Mouse (Mus musculus): ENCODE measurements at regions not wholly inside any gene's neighbourhood (a gene's known extent, or its start where the extent isn't known, plus 50 kb on each side); places are given as distances from the start of the nearest gene placed in this dataset.

DNA sequence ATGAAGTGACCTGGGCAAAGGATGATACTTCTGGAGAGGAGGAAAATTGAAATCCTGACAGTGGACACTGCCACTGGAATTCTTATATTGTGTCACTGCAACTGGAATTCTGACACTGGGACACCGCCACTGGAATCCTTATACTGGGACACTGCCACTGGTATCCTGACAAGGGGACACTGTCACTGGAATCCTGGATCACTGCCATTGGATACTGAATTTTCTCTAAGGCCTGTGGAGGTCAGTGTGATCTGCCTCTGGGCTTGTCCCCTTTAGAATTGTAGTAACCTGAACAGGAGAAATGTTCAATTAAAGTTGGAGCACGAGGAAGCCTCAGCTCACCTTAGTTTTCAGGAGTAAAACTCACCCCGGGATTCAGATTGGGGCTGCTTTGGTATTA, 205.0 kb downstream of the Gm5447 start:
- DNase-seq (ENCODE audit: low spot score) = no peak
- 72% methylated on average over 3 of the region's 3 CpGs for WGBS
- no peaks in the 10 kb centered on the region for H3K36me3 ChIP-seq (ENCODE audit: control insufficient read depth, insufficient read depth, low read length)
- H3K27ac ChIP-seq (ENCODE audit: low read depth, low read length) = no peak overlapping the region
- H3K9ac ChIP-seq (ENCODE audit: low read depth, low read length) = no peak overlapping the region
- no peak overlapping the region for H3K4me3 ChIP-seq (ENCODE audit: low read depth, low read length)
- H3K4me1 ChIP-seq (replicated peaks; ENCODE audit: control insufficient read depth, insufficient read depth, low read length) = no peaks in the 10 kb centered on the region; the same call in 1 of the 2 replicates
- ATAC-seq (replicated peaks; ENCODE audit: low FRiP score) = no peak
- H3K9me3 ChIP-seq (ENCODE audit: control insufficient read depth, low read length) = no peaks in the 10 kb centered on the region
- H3K4me2 ChIP-seq = no peak overlapping the region
- H3K27me3 ChIP-seq (replicated peaks; ENCODE audit: control insufficient read depth, insufficient read depth, low read length) = no peaks in the 10 kb centered on the region

DNA sequence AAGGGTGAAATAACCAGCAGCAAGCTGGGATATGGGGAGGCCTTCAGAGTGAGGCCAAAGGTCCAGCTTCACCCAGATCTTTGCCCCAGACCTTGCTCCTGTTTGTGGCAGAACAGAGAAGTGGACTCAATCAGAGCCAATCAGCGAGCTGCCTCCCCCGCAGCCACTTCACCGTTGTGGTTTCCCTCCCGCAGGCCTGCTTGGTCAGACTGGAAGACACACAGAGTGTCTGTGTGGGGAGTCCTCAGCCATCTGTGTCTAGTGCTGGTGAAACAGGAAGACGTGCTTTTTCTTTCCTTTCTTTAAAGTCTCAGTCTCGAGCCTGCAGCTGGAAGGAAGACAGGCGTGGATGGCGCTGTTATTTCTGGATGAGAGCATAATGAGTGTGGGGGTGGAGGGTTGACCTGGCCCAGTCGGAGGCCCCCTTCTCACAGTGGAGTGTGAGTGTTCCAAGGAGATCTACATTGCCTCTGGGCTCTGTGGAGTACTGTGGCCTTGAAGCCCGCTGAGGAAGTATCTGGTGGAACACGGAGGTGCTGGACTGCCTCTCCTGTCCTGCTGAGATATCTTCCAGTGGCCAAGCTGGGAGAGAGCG, 205.5 kb downstream of the Gm5447 start:
- Histone ChIP-seq H3K9me3 (ENCODE audit: control insufficient read depth, low read length) (no peaks in the 10 kb centered on the region), H3K27ac (ENCODE audit: low read depth, low read length) (peak overlapping the region; percentile 38; the same call in 1 of the 2 replicates), H3K4me3 (ENCODE audit: low read depth, low read length) (no peak overlapping the region), H3K4me2 (no peak overlapping the region), H3K4me1 (replicated peaks; ENCODE audit: control insufficient read depth, insufficient read depth, low read length) (no peaks in the 10 kb centered on the region; the same call in 1 of the 2 replicates), H3K27me3 (replicated peaks; ENCODE audit: control insufficient read depth, insufficient read depth, low read length) (no peaks in the 10 kb centered on the region), H3K36me3 (ENCODE audit: control insufficient read depth, insufficient read depth, low read length) (no peaks in the 10 kb centered on the region), H3K9ac (ENCODE audit: low read depth, low read length) (no peak overlapping the region)
- WGBS = 24% methylated on average over 12 of the region's 12 CpGs
- peak; percentile 35 for DNase-seq (ENCODE audit: low spot score)
- ATAC-seq (replicated peaks; ENCODE audit: low FRiP score) = peak; percentile 60

DNA sequence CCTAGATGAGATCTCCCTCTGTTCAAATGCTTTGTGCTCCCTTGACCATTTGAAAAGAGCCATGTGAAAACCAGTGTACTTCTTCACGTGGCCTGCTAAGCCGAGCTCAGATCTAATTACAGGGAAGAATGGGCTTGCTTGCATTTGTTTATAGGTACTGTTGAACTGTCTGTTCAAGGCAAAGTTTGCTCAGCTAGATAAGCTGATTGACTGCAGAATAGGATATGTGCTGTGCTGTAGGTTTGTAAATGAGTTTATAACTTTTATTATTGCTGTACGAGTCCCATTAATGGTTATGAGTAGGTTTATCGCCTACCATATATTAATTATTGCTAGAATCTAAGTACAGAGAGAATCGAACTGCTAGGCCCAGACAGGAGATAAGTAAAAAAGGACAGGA, 207.5 kb downstream of the Gm5447 start:
- H3K9ac ChIP-seq (ENCODE audit: low read depth, low read length) = no peak overlapping the region
- H3K4me3 ChIP-seq (ENCODE audit: low read depth, low read length) = no peak overlapping the region
- WGBS = 67% methylated on average over 5 of the region's 5 CpGs
- no peaks in the 10 kb centered on the region for H3K27me3 ChIP-seq (replicated peaks; ENCODE audit: control insufficient read depth, insufficient read depth, low read length)
- H3K9me3 ChIP-seq (ENCODE audit: control insufficient read depth, low read length) = no peaks in the 10 kb centered on the region
- H3K4me1 ChIP-seq (replicated peaks; ENCODE audit: control insufficient read depth, insufficient read depth, low read length) = no peaks in the 10 kb centered on the region; the same call in 1 of the 2 replicates
- no peaks in the 10 kb centered on the region for H3K36me3 ChIP-seq (ENCODE audit: control insufficient read depth, insufficient read depth, low read length)
- DNase-seq (ENCODE audit: low spot score) (no peak), ATAC-seq (replicated peaks; ENCODE audit: low FRiP score) (no peak)
- no peak overlapping the region for H3K4me2 ChIP-seq
- no peak overlapping the region for H3K27ac ChIP-seq (ENCODE audit: low read depth, low read length)

DNA sequence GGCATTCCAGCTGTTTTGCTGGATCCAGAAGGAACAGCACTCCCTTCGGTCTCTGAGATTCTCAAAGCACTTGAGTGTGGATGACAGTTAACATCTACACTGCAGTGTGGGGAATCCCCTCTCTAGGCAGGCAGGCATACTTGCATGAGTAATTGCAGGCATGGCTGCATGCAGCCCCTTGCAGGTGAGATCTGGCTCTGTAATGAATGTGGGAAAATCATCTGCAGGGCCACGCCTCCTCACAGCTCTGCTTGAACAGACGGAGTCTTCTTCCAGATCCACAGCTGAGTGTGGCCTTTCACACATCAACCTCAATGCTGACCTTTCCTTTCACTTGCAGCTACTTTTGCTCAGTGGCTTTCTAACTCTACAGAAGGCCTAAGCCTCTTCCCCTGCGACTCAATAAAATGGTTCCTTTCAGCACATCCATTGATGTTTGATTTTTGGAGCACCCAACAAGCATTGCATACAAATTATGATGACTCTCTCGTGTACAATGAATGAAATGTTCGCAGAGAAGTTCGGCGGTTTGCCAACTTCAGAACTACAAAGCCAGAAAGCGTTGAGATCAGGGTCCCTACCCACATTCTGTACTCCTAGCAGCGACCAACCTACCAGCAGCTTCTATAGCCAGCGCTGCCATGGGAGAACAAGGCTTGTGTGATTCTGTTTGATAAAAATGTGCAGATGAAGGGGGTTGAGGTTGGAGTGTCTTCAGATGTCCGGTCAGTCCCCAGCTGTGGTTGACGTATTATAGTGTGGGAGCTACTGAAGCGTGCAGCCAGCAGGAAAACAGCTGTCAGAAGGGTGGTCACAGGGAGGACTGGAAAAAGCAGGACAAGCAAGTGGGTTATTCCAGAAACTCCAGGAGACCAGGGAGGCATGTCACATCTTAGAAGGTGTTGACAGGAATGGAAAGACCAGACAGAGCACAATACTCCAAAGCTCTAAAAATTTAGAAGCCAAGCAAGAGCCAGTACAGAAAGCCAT, 211.1 kb downstream of the Gm5447 start:
- no peaks in the 10 kb centered on the region for H3K36me3 ChIP-seq (ENCODE audit: control insufficient read depth, insufficient read depth, low read length)
- H3K27ac ChIP-seq (ENCODE audit: low read depth, low read length) = no peak overlapping the region
- H3K4me1 ChIP-seq (replicated peaks; ENCODE audit: control insufficient read depth, insufficient read depth, low read length) = no peaks in the 10 kb centered on the region
- H3K4me2 ChIP-seq = no peak overlapping the region
- H3K9me3 ChIP-seq (ENCODE audit: control insufficient read depth, low read length) = no peaks in the 10 kb centered on the region
- ATAC-seq (replicated peaks; ENCODE audit: low FRiP score) (no peak), DNase-seq (ENCODE audit: low spot score) (no peak)
- H3K4me3 ChIP-seq (ENCODE audit: low read depth, low read length) = no peak overlapping the region
- H3K9ac ChIP-seq (ENCODE audit: low read depth, low read length) = no peak overlapping the region
- no peaks in the 10 kb centered on the region for H3K27me3 ChIP-seq (replicated peaks; ENCODE audit: control insufficient read depth, insufficient read depth, low read length)
- 80% methylated on average over 14 of the region's 14 CpGs for WGBS

DNA sequence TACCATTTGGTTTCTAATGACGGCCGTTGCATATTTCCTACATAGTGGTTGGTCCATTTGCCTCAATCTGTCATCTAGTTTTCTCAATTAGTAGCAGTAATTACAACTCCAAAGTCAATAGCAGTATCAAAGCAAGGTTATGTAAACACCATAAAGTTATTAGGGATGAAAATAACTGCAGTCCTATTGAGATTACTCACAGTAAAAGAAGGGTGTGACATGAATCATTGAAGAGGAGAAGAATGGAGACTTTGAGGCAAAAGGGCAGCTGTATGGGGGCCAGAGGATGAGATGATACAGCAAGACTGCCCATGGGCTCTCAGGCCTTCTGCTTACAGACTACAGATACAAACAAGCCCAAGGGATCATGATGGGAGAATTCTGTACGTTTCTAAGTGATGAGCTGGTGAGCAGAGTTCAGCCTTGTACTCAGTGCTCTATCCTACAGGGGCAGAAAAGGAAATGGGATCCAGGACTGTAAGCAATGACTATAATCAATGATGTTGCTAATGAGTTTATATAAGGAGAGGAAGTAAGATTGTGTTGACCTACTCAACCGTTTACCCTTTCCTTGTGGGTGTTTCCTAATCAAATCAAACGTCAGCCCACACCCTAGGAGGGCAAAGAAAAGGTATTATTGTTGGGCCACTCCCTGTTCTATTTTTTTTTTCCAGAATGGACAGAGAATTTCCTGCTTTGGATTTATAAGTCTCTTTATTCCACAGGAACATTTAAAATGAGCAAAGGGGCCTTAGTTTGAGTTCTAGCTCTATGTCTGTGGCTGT, 213.0 kb downstream of the Gm5447 start:
- no peaks in the 10 kb centered on the region for H3K9me3 ChIP-seq (ENCODE audit: control insufficient read depth, low read length)
- H3K27ac ChIP-seq (ENCODE audit: low read depth, low read length) = no peak overlapping the region
- H3K36me3 ChIP-seq (ENCODE audit: control insufficient read depth, insufficient read depth, low read length) = no peaks in the 10 kb centered on the region
- no peaks in the 10 kb centered on the region for H3K4me1 ChIP-seq (replicated peaks; ENCODE audit: control insufficient read depth, insufficient read depth, low read length)
- no peak overlapping the region for H3K4me2 ChIP-seq
- WGBS = 65% methylated on average over 5 of the region's 5 CpGs
- H3K9ac ChIP-seq (ENCODE audit: low read depth, low read length) = no peak overlapping the region
- no peaks in the 10 kb centered on the region for H3K27me3 ChIP-seq (replicated peaks; ENCODE audit: control insufficient read depth, insufficient read depth, low read length)
- DNase-seq (ENCODE audit: low spot score) = no peak
- ATAC-seq (replicated peaks; ENCODE audit: low FRiP score) = no peak
- H3K4me3 ChIP-seq (ENCODE audit: low read depth, low read length) = no peak overlapping the region

DNA sequence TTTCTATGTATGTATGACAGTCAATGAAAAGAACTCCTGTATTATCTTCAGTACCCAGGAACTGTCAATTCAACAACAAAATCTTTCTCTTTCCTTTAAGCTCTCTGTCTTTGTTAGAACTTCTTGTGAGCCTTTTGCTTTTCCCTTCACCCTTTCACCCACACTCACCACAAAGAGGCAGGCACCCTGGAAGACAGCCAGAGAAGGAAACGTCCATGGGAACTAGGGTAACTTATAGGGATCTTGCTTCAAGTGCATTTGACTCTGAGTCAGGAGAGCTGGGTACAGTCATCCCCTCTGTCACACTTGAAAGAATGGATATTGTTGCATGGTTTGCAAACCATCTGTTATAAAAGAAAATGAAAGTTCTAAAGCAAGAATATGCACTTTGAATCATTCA, 215.1 kb downstream of the Gm5447 start:
- H3K4me2 ChIP-seq = no peak overlapping the region
- H3K9ac ChIP-seq (ENCODE audit: low read depth, low read length) = no peak overlapping the region
- no peaks in the 10 kb centered on the region for H3K4me1 ChIP-seq (replicated peaks; ENCODE audit: control insufficient read depth, insufficient read depth, low read length)
- H3K36me3 ChIP-seq (ENCODE audit: control insufficient read depth, insufficient read depth, low read length) = no peaks in the 10 kb centered on the region
- no peaks in the 10 kb centered on the region for H3K9me3 ChIP-seq (ENCODE audit: control insufficient read depth, low read length)
- no peak for ATAC-seq (replicated peaks; ENCODE audit: low FRiP score)
- DNase-seq (ENCODE audit: low spot score) = no peak
- no peak overlapping the region for H3K4me3 ChIP-seq (ENCODE audit: low read depth, low read length)
- H3K27ac ChIP-seq (ENCODE audit: low read depth, low read length) = no peak overlapping the region
- 66% methylated on average over 1 of the region's 1 CpGs for WGBS
- H3K27me3 ChIP-seq (replicated peaks; ENCODE audit: control insufficient read depth, insufficient read depth, low read length) = no peaks in the 10 kb centered on the region

DNA sequence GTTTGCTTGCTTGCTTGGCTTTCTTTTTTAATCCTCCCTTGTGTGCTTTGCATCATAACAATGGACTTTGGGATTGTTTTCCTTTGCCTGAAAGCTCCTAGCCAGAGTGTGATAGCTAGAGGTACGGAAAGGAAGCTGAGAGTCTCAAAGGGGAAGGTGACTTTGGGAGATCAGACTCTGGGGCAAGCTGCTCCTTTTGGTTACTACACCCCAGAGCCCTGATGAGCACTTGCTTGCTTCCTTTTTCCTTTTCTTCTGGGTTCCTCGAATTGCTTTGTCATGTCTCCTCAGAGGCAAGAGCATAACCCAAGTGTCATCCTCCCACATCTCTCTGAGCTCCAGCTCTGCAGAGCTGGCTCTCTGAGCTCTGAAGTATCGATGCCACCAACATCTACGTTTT, 216.0 kb downstream of the Gm5447 start:
- 65% methylated on average over 4 of the region's 4 CpGs for WGBS
- Histone ChIP-seq H3K9me3 (ENCODE audit: control insufficient read depth, low read length) (no peaks in the 10 kb centered on the region), H3K27me3 (replicated peaks; ENCODE audit: control insufficient read depth, insufficient read depth, low read length) (no peaks in the 10 kb centered on the region), H3K36me3 (ENCODE audit: control insufficient read depth, insufficient read depth, low read length) (no peaks in the 10 kb centered on the region), H3K4me3 (ENCODE audit: low read depth, low read length) (no peak overlapping the region), H3K9ac (ENCODE audit: low read depth, low read length) (no peak overlapping the region), H3K4me2 (no peak overlapping the region), H3K4me1 (replicated peaks; ENCODE audit: control insufficient read depth, insufficient read depth, low read length) (no peaks in the 10 kb centered on the region), H3K27ac (ENCODE audit: low read depth, low read length) (no peak overlapping the region)
- no peak for ATAC-seq (replicated peaks; ENCODE audit: low FRiP score)
- no peak for DNase-seq (ENCODE audit: low spot score)

DNA sequence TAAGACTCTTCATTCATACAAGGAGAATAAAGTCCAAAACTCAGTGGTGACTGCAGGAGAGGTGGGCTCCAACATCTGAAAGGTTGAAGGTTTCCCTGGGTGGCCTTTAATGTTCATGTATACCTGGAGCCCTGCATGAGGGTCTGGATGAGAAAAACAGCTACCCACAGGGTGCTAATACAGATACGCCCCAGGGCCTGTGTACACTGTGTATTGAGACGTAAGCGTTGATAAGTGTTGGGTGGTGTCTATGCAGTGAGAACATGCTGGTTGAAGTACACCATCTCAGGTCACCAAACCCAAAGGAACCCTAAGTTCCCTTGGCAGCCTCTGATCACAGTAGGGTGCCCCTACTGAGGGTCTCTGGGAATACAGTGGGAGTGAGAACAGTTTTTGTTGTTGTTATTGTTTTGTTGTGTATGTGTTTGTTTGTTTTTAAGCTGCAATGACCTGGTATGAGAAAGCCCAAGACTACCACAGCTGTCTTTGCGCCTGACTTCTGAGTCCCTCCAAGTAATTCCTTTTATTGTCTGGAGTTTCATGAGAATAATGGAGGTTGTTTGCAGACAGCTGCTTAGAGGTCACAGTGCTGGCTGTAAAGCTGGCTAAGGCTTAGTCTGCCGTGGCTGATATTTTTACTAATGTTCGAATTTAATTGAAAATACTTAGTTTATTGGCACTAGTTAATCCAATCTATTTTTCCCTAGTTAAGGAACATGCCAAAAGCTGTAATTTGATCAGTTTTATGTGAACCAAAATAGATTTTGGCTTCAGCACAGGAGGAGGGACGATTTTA, 217.5 kb downstream of the Gm5447 start:
- H3K4me2 ChIP-seq = no peak overlapping the region
- H3K36me3 ChIP-seq (ENCODE audit: control insufficient read depth, insufficient read depth, low read length) = no peaks in the 10 kb centered on the region
- H3K4me1 ChIP-seq (replicated peaks; ENCODE audit: control insufficient read depth, insufficient read depth, low read length) = no peaks in the 10 kb centered on the region
- no peak for ATAC-seq (replicated peaks; ENCODE audit: low FRiP score)
- no peak for DNase-seq (ENCODE audit: low spot score)
- H3K4me3 ChIP-seq (ENCODE audit: low read depth, low read length) = no peak overlapping the region
- no peaks in the 10 kb centered on the region for H3K27me3 ChIP-seq (replicated peaks; ENCODE audit: control insufficient read depth, insufficient read depth, low read length)
- no peak overlapping the region for H3K27ac ChIP-seq (ENCODE audit: low read depth, low read length)
- no peaks in the 10 kb centered on the region for H3K9me3 ChIP-seq (ENCODE audit: control insufficient read depth, low read length)
- H3K9ac ChIP-seq (ENCODE audit: low read depth, low read length) = no peak overlapping the region
- 84% methylated on average over 7 of the region's 7 CpGs for WGBS

Data from liver, embryonic 11.5 days (tissue).